Mouse (Mus musculus) lung, embryonic 15.5 days (tissue): Measurements from ENCODE around the gene Pde6d. TPM values are rescaled to one million over a fixed set of nuclear protein-coding genes. Genes with fewer than 3 reads are reported as not detected.
"Not testable (repeated sequence)": the region's sequence is repeated elsewhere in the genome, so short reads cannot be mapped to it uniquely, and the experiment has no call there.

ENCODE experiments used
- ATAC-seq: fragments of 200-750 bp; cut with Nextera tagmentation; 2 replicates; pipeline ENCODE4 v1.8.0; 2017; ENCODE audit warnings: moderate number of reproducible peaks, borderline replicate concordance; ENCODE audit not compliant: low FRiP score, low TSS enrichment; ENCODE audit errors: extremely low read depth
- H3K27ac ChIP-seq: fragments of 300-500 bp; sonication (generic); 2 replicates; pipeline ENCODE4 v1.5.1; 2015; ENCODE audit warnings: moderate library complexity, mild to moderate bottlenecking, inconsistent platforms
- H3K27me3 ChIP-seq: fragments of 300-500 bp; sonication (generic); 2 replicates; pipeline ENCODE4 v1.6.1; 2015; ENCODE audit warnings: inconsistent platforms
- H3K36me3 ChIP-seq: fragments of 300-500 bp; sonication (generic); 2 replicates; pipeline ENCODE4 v1.6.1; 2015; ENCODE audit warnings: inconsistent platforms
- H3K4me1 ChIP-seq: fragments of 300-500 bp; sonication (generic); 2 replicates; pipeline ENCODE4 v1.6.1; 2015; ENCODE audit warnings: inconsistent platforms
- H3K4me2 ChIP-seq: fragments of 300-500 bp; sonication (generic); 2 replicates; pipeline ENCODE4 v1.6.1; 2015; ENCODE audit warnings: inconsistent platforms, mild to moderate bottlenecking, moderate library complexity
- H3K4me3 ChIP-seq: fragments of 300-500 bp; sonication (generic); 2 replicates; pipeline ENCODE4 v1.5.1; 2015; ENCODE audit warnings: mild to moderate bottlenecking, inconsistent platforms
- H3K9ac ChIP-seq: fragments of 300-500 bp; sonication (generic); 2 replicates; pipeline ENCODE4 v1.6.1; 2015; ENCODE audit warnings: inconsistent platforms
- H3K9me3 ChIP-seq: fragments of 300-500 bp; sonication (generic); 2 replicates; pipeline ENCODE4 v1.6.1; 2016; ENCODE audit warnings: inconsistent platforms
- WGBS: fragments of 180-500 bp; shearing (Covaris S2); methylation state at CpG from one replicate; pipeline ENCODE4 v1.1.7; 2015; 5-methylcytosine and 5-hydroxymethylcytosine counted together
- polyA plus RNA-seq: library from polyadenylated mRNA; unstranded; fragments of >200 nt; fragmentation: Nextera tagmentation; extraction: Ambion mirVana; gene quantifications from 2 replicates; pipeline ENCODE4 v1.2.1, GENCODE M21; 2015

The Pde6d gene
- polyA plus RNA-seq, 1 experiment from 2014 or later, result 64.4 TPM

- Histone ChIP-seq H3K36me3 (peaks cover 4% of the 10 kb centered on the region), H3K27me3 (no peaks in the 10 kb centered on the region), H3K9me3 (no peaks in the 10 kb centered on the region), H3K4me3 (no peak overlapping the region), H3K9ac (peak overlapping the region; percentile 44), H3K4me1 (peaks cover 36% of the 10 kb centered on the region), H3K27ac (peak overlapping the region; percentile 100), H3K4me2 (peak overlapping the region; percentile 95)
- WGBS, result 80% methylated on average over 8 of the region's 8 CpGs
- ATAC-seq, result no peak
Measured at GRCm38 (mm10) chr1:86523776-86524618, 58.4 kb downstream of the Pde6d start.

- Histone ChIP-seq H3K36me3 (no peaks in the 10 kb centered on the region), H3K9me3 (no peaks in the 10 kb centered on the region), H3K4me3 (no peak overlapping the region), H3K27ac (peak overlapping the region; percentile 92), H3K4me1 (peaks cover 34% of the 10 kb centered on the region), H3K9ac (peak overlapping the region; percentile 33; the same call in 1 of the 2 replicates), H3K4me2 (no peak overlapping the region), H3K27me3 (no peaks in the 10 kb centered on the region)
- WGBS, result 39% methylated on average over 6 of the region's 7 CpGs
- peak; percentile 13; the same call in 1 of the 2 replicates for ATAC-seq
Measured at GRCm38 (mm10) chr1:86522286-86522871, 60.0 kb downstream of the Pde6d start.

- Histone ChIP-seq H3K4me2 (no peak overlapping the region), H3K36me3 (no peaks in the 10 kb centered on the region), H3K9ac (no peak overlapping the region), H3K27me3 (no peaks in the 10 kb centered on the region), H3K27ac (no peak overlapping the region), H3K4me1 (peaks cover 34% of the 10 kb centered on the region), H3K4me3 (no peak overlapping the region), H3K9me3 (no peaks in the 10 kb centered on the region)
- 34% methylated on average over 7 of the region's 7 CpGs for WGBS
- no peak for ATAC-seq
Measured at GRCm38 (mm10) chr1:86520361-86520760, 62.1 kb downstream of the Pde6d start.

GRCm38 (mm10) chr1:86517076-86517475, 65.4 kb downstream of the Pde6d start:
- 69% methylated on average over 3 of the region's 3 CpGs for WGBS
- no peak overlapping the region for H3K9ac ChIP-seq
- H3K4me3 ChIP-seq, result no peak overlapping the region
- no peaks in the 10 kb centered on the region for H3K36me3 ChIP-seq
- H3K27me3 ChIP-seq, result no peaks in the 10 kb centered on the region
- H3K27ac ChIP-seq, result no peak overlapping the region
- H3K4me1 ChIP-seq, result peaks cover 6% of the 10 kb centered on the region
- H3K9me3 ChIP-seq, result no peaks in the 10 kb centered on the region
- no peak for ATAC-seq
- H3K4me2 ChIP-seq, result no peak overlapping the region

GRCm38 (mm10) chr1:86515715-86516410, 66.6 kb downstream of the Pde6d start:
- Histone ChIP-seq H3K9me3 (no peaks in the 10 kb centered on the region), H3K4me2 (no peak overlapping the region), H3K36me3 (no peaks in the 10 kb centered on the region), H3K27ac (no peak overlapping the region), H3K4me3 (no peak overlapping the region), H3K4me1 (peaks cover 8% of the 10 kb centered on the region; the same call in 1 of the 2 replicates), H3K27me3 (no peaks in the 10 kb centered on the region), H3K9ac (no peak overlapping the region)
- 56% methylated on average over 6 of the region's 6 CpGs for WGBS
- ATAC-seq, result no peak

GRCm38 (mm10) chr1:86513031-86513430, 69.4 kb downstream of the Pde6d start:
- peaks cover 10% of the 10 kb centered on the region; the same call in 1 of the 2 replicates for H3K4me1 ChIP-seq
- not testable (repeated sequence) for H3K4me2 ChIP-seq, H3K4me3 ChIP-seq, H3K27ac ChIP-seq, H3K9ac ChIP-seq, H3K36me3 ChIP-seq, ATAC-seq, H3K27me3 ChIP-seq, H3K9me3 ChIP-seq
- WGBS, result 86% methylated on average over 1 of the region's 1 CpGs

GRCm38 (mm10) chr1:86512154-86512720, 70.2 kb downstream of the Pde6d start:
- no peak for ATAC-seq
- Histone ChIP-seq H3K27ac (no peak overlapping the region; the same call in 1 of the 2 replicates), H3K9ac (no peak overlapping the region), H3K4me3 (no peak overlapping the region), H3K4me2 (no peak overlapping the region), H3K4me1 (peaks cover 10% of the 10 kb centered on the region; the same call in 1 of the 2 replicates), H3K9me3 (no peaks in the 10 kb centered on the region), H3K36me3 (no peaks in the 10 kb centered on the region), H3K27me3 (no peaks in the 10 kb centered on the region)
- WGBS, result 82% methylated on average over 4 of the region's 4 CpGs

GRCm38 (mm10) chr1:86510676-86511441, 71.6 kb downstream of the Pde6d start:
- Histone ChIP-seq H3K4me2 (no peak overlapping the region), H3K4me1 (peaks cover 16% of the 10 kb centered on the region), H3K9ac (no peak overlapping the region), H3K4me3 (no peak overlapping the region), H3K36me3 (no peaks in the 10 kb centered on the region), H3K9me3 (no peaks in the 10 kb centered on the region), H3K27me3 (no peaks in the 10 kb centered on the region), H3K27ac (0 out of 2 replicates have a peak overlapping the region, but pooled peaks have one; percentile 10)
- no peak for ATAC-seq
- WGBS, result 64% methylated on average over 9 of the region's 9 CpGs

GRCm38 (mm10) chr1:86510266-86510665, 72.2 kb downstream of the Pde6d start:
- Histone ChIP-seq H3K27me3 (no peaks in the 10 kb centered on the region), H3K9me3 (no peaks in the 10 kb centered on the region), H3K36me3 (no peaks in the 10 kb centered on the region), H3K9ac (no peak overlapping the region), H3K4me1 (peaks cover 21% of the 10 kb centered on the region), H3K4me3 (no peak overlapping the region), H3K4me2 (no peak overlapping the region), H3K27ac (no peak overlapping the region)
- 87% methylated on average over 1 of the region's 1 CpGs for WGBS
- ATAC-seq, result no peak

- no peaks in the 10 kb centered on the region for H3K27me3 ChIP-seq
- H3K36me3 ChIP-seq, result no peaks in the 10 kb centered on the region
- no peaks in the 10 kb centered on the region for H3K9me3 ChIP-seq
- H3K4me1 ChIP-seq, result peaks cover 30% of the 10 kb centered on the region
- peak; percentile 31; the same call in 1 of the 2 replicates for ATAC-seq
- no peak overlapping the region for H3K27ac ChIP-seq
- no peak overlapping the region for H3K9ac ChIP-seq
- no peak overlapping the region for H3K4me3 ChIP-seq
- H3K4me2 ChIP-seq, result no peak overlapping the region
- 12% methylated on average over 7 of the region's 7 CpGs for WGBS
Measured at GRCm38 (mm10) chr1:86509410-86509809, 73.0 kb downstream of the Pde6d start.

- Histone ChIP-seq H3K4me1 (peaks cover 40% of the 10 kb centered on the region), H3K4me3 (no peak overlapping the region), H3K9ac (no peak overlapping the region), H3K36me3 (no peaks in the 10 kb centered on the region), H3K27ac (no peak overlapping the region), H3K9me3 (no peaks in the 10 kb centered on the region), H3K4me2 (no peak overlapping the region), H3K27me3 (no peaks in the 10 kb centered on the region)
- no peak for ATAC-seq
- WGBS, result 80% methylated on average over 5 of the region's 5 CpGs
Measured at GRCm38 (mm10) chr1:86507866-86508265, 74.6 kb downstream of the Pde6d start.
